Mouse (Mus musculus) c-Kit-negative CD71-positive TER-119-positive erythroid progenitor cells, embryonic 14.5 days (primary cell): ENCODE measurements around the gene Slc4a1ap.
"Not testable (repeated sequence)": the region's sequence is repeated elsewhere in the genome, so short reads cannot be mapped to it uniquely, and the experiment has no call there.

ENCODE experiments used
- DNase-seq: peaks from one replicate; pipeline ENCODE4 v3.0.0-alpha.2; 2013; ENCODE audit warnings: low read depth, low spot score

Gene Slc4a1ap

DNA sequence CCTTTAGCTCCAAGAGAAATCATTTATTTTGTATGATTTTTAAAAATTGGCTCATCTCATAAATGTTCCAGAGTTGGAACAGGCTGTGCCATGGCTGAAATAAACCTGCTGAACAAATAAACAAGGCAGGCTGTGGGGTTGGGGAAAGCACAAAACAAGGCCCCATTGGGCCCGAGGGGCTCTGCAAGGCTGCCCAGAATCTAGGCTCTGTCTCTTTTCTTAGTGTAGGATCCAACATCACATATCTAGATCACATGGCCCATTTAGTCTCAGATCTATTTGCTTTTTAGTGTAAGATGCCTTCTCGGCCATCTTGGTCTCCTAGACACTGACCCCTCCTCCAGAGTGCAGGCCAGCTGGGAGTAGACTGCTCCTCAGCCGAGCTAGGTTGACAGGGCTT, 39.7 kb downstream of the Slc4a1ap start:
- DNase-seq: no peak

DNA sequence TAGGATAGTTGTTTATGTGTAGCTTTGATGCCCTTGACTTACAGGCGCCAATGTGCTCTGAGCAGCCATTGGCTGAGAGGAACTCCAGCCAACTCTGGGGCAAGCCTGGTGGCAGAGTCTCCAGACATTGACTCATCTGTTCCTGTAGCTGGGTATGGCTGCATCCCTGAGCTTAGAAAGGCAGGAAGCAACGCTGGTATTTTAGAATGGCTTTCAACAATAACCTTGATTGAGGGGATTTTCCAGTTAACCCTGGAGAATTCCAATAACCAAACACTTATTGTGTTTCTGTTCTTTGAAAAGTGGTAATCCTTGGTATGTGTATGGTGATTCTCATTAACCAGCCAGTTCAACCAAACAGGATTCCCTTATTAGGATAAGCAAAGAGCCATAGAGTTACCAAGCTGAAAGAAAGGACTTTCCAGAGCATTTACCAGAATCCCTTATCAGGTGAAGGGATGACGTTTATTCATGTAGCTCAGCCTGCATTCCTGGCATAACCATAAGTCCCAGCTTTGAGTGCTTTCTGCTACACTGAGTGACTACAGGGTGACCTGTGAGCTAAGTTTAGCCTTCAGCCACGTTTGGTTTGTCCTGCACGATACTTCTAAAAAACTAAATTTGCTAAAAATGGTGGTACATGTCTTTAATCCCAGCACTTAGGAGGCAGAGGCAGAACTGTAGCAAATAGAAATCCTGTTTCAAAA, 41.3 kb downstream of the Slc4a1ap start:
- DNase-seq: no peak

DNA sequence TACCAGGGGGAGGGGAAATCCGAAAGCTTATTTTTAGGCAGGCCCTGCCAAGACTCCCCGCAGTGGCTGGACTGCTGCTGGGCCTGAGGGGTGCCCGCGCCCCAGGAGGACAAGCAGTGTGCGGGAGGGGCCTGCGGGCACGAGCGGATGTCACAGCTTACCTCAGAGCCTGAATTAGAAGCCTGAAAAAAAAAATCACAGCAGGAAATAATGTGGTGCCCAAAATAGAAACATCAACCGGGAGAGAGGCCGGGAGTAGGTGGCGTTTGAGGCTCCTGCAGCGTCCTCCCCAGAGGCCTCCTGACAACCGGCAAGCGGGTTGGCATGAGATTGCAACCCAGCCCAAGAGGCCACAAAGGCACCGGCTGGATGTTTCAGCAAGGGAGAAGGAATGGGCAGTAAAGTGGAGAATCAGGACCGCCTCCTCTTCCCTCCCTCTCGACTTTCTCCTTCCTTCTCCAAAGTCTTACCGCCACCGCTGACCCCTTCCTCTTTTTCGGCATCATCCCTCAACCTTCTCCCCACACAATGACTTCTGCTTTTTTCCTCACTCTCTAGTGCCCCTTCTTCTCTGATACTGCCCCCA, 44.3 kb downstream of the Slc4a1ap start:
- DNase-seq: no peak

DNA sequence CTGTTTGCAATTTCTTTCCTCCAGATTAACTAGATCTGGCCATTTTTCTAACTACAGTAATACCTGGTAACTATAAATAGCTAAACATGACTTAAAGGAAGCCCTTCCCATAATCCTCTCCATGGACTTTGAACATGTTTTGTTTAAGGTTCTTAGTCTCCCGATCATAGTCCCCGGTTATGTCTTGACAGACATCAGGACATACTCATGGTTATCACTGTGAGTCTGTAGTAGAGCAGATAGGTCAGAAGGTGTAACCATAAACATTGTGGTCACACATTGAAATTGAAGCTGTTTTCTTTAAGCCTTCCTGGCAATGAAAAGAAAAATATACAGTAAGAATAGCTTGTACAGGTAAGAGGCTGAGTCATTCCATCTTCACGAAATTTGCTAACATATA, 46.9 kb downstream of the Slc4a1ap start:
- DNase-seq: no peak

DNA sequence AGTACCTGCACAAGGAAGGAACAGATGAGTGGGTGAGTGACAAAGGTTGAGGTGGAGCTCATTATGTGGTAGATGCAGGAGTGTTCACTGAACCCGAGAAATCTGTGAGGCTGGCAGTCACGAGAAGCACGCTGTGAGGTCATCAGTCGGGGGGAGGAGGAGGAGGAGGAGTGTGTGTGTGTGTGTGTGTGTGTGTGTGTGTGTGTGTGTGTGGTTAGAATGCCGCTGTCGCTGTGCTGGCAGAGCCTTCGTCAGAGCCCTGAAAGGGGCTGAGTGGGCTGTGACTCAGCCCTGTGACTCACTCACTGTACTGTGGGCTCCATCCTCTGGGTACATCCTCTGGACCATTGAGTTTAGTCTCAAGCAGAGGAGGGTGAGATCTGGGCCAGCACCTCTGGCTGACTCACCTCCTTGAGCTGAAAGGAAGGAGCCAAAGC, 49.8 kb downstream of the Slc4a1ap start:
- DNase-seq: no peak

DNA sequence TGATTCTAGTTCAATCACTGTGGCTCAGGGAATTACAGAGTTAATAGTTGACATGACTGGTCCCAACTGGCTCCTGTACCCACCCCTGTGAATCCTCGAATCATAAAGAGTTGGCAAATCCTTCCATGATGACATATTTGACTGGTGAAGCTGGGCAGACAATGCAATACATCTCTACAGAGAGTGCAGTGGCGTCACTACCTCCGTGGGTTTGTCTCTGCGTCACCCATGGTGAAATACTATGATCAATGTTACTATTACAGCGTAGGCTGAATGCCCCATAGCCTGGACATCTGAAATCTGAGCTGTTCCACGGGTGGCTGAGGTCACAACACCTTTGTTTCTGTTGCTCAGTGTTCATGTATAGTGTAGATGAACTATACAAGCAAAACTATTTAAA, 54.5 kb downstream of the Slc4a1ap start:
- DNase-seq: no peak

DNA sequence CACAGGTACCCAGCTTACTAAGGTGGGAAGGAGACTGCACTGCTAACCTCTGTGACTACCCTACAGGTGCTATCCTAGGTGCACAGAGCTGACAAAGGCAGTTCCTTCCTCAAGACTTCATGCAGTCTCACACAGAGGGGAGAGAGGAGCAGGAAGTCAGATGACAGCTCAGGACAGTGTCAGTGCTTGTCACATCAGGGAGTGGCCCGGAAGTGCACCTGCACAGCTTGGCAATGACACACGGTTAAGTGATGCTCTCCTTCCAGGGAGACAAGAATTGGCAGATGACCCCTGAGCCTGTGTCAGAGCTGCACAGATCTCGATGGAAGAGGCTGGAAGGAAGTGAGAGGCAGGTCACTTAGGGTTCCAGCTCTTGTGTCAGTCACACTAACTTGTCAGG, 55.1 kb downstream of the Slc4a1ap start:
- DNase-seq: no peak

DNA sequence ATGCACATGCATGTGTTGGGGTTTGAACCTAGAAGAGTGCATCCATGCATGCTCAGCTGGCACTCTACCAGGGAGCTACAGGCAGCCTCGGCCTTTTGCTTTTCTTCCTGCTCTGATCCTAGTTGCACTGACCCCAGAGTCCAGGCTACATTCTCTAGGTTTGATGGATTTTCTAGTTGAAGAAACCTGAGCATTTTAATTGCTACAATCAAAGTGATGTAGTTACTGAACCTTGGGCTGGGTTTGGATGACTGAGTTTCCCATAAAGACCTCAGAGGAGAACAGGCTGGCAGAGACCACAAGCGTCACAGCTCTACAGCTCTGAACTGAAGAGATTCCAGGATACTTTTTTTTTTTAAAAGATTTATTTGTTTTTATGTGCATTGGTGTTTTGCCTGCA, 56.5 kb downstream of the Slc4a1ap start:
- no peak for DNase-seq

DNA sequence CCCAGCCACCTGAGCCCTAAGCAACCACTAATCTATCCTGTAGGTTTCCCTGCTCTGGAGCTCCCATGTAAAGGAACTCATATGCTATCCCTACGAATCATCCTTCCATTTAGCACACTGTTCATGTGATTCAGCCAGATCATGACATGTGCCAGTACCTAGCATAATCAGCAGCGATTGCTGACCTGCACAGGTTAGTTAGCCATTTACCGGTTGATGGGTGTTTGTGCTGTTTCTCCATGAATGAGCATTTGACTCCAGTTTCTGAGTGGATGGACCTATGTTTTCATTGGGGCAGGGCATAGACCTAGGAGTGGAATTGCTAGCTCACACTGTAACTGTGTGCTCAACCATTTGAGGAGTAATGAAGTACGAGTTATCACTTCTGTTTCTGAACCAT, 58.7 kb downstream of the Slc4a1ap start:
- no peak for DNase-seq

DNA sequence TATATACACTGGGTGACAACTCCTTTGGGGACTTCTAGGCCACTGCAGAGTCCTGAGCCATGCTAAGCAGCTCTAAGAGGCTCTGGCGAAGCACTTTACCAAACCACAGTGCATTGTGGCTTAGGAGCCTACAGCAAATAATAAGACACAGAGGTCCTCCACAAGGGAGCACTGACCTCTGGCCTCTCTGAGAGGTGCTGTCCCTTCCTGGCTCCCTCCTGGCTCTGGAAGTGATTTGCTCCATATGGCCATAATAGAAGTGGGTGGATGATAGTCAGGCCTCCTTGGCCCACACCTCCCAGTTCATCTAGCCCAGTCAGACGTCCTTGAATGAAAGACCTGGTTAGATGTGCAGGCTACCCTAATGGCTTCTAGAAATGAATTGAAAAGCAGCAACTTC, 61.2 kb downstream of the Slc4a1ap start:
- no peak for DNase-seq

DNA sequence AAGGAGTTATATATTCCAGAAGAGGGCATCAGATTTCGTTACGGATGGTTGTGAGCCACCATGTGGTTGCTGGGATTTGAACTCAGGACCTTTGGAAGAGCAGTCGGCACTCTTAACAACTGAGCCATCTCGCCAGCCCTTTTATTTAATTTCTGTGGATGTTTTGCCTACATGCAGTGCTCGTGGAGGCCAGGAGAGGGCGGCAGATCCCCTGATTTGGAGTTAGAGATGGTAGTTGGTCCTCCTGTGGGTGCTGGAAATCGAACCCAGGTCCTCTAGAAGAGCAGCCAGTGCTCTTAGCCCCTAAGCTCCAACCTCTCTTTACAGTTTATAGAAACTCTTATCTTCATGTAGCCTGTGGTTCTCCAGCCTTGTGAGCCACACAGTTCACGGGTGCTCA, 61.9 kb downstream of the Slc4a1ap start:
- DNase-seq: not testable (repeated sequence)

DNA sequence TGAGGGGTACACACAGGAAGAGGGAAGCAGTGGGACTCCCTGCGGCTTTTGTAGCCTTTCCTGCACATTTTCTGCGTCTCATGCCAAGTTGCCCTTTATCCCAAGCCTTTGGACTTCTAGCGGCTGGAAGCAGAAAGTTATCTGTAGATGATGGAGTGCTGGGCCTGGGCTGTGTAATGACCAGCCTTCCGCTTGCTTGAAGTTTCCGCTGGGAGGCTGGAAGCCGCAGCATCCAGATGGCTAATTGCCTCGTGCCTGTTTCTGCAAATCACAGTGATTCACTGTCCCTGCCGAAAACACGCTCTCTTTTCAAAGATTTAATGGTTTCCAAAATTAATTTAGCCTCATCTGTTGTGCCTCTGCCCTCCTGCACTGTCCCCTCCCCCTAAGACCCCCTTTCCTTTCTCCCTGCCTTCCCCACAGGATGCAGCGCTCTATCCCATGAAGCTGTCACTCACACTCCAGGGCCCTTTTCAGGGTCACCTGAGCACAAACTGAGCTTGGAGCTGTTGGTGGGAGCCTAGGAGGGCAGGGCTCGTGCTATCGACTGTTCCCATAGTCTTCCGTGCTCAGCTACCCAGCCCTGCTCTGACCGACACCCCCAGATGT, 63.0 kb downstream of the Slc4a1ap start:
- no peak for DNase-seq

DNA sequence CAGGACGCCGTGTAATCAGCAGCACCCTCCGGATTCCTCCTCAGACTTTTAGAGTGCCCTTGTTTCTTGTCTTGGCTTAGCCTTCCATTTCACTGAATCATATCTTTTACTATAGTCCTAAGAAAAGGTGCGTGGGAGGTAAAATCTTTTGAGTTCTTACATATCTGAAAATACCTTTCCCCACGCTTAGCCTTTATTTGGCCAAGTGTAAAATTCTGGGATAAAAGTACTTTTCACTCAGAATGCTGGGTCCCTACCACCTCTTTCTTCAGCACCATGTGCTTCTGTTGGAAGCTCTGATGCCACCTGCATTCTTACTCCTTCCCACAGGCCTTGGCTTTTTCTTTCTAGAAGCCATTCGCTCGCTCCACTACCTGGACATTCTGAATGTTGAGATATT, 64.3 kb downstream of the Slc4a1ap start:
- DNase-seq: no peak

DNA sequence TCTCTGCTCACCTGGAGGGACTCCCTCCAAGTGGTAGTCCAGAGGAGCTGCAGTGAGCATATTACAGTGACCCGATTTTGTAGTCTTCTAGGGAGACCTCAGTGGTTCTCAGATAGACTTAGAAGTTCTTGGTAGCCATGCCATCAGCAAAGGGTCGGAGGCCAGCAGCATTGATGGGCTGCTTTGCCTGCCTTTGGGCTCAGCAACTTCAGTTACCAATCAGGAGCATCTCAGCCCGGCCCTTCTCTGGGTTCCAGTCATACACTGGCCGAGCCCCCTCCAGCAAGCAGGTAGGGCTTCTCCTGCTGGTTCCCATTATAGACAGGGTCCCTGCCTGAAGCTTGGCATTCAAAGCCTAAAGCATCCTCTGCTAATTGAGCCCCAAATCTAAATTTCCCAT, 69.1 kb downstream of the Slc4a1ap start:
- no peak for DNase-seq

DNA sequence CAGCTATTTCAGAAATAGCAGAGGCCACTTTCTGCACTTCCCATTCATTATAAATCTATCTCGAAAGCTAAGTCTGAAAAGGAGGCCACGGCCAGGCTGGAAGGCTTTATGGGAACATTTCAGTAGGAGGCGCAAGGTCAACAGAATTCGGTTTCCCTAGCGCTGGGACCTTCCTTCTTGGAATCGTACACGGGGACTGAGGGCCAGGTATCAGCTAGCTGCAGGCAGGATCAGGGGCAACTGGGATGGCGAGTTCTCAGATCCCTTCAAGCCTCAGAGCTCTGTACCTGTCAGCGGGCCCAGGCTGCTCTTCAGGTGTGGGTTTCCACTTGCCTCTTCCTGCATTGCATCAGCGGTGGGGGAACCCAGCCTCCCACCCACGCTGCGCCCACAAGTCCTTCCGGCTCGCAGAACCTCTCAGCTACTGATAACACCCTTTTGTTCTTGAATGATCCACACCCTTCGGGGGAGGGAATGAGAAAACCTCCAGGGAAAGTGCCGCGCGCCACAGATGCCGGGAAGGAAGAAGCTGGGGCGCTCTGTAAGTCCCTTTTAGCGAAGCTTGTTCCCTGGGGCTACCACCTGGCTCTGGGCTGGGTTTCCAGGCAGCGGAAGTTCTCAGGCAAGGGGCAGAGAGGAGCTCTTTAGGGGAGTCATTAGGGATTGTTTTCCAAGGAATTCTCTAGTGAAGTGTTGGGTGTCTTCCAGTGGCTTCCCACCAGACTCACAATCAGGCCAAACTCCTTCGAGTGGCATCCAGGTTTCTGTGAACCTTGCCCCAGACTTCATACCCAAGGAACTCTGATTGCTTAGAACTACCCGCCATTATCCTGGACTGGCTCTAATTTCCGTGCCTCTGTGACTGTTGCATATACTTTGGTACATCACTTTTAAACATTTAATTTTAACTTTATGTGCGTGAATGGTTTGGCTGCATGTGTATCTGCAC, 70.0 kb downstream of the Slc4a1ap start, which contains the start of gene Mrpl33:
Gene Mrpl33, plus strand, starts transcription at position 455 of the 949 bp plus-strand sequence.
- no peak for DNase-seq

DNA sequence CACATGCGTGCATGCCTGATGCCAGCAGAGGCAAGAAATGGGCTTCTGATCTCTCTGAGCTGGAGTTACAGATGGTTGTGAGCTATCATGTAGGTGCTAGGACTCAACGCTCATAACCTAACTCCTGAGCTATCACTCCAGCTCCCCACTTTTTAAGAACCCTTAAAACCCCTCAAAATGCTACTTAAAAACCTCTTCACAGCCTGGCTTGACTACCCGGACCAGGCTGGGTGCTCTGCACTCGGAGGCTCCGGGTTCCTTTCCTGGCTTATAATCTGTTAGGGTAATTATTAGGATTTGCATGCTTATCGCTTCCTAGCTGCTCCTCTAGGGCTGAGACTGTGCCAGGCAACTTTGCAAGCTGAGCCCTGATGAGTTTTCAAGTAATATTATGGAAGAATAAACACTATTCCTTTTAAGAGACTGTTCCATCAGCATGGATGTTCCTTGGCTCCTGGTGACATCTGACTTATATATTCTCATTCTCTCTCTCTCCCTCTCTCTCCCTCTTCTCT, 70.7 kb downstream of the Slc4a1ap start:
- no peak for DNase-seq

DNA sequence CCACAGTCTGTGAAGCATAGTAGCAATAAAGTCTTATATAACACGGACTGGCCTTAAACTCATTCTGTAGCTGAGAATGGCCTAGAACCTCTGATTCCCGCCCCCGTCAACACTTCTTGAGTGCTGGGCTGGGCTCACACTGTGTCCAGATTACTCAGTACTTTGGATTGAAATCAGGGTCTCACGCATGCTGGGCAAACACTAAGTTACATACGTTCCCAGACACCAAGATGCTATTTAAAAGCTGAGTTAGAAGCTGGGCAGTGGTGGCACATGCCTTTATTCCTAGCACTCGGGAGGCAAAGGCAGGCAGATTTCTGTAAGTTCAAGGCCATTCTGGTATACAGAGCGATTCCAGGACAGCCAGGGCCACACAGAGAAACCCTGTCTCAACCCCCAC, 71.3 kb downstream of the Slc4a1ap start:
- no peak for DNase-seq

DNA sequence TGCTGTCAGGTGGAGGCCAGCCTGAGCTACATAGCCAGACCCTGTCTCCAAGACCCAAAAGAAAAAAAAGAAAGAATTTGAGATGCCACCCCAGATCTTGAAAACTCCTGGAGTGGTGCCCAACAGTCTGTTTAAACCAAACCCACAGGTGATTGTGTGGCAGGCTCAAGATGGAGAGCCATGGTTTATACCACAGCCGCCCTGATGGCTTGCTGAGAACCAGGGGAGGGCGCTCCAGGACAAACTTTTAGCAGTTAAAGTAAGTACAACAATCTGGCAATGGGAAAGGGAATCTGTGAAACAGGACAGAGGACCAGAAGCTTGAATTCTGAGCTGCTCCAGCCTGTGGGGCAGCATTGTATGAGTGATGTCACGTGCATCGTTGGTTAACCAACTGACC, 71.8 kb downstream of the Slc4a1ap start:
- no peak for DNase-seq

DNA sequence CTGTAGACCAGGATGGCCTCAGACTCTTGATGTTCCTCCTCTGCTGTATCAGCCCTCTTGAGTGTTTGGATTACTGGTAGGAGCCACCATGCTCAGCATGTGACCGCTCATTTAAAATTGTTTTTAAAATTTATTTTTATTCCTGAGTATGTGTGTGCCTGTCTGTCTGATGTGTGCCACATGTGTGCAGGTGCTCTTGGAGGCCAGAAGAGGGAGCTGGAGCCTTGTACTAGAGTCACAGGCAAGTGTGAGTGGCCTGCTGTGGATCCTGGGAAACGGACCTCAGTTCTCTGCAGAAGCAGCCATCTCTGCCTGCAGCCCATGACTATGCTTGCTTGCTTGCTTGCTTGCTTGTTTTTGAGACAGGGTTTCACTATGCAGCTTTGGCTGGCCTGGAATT, 72.4 kb downstream of the Slc4a1ap start:
- no peak for DNase-seq

DNA sequence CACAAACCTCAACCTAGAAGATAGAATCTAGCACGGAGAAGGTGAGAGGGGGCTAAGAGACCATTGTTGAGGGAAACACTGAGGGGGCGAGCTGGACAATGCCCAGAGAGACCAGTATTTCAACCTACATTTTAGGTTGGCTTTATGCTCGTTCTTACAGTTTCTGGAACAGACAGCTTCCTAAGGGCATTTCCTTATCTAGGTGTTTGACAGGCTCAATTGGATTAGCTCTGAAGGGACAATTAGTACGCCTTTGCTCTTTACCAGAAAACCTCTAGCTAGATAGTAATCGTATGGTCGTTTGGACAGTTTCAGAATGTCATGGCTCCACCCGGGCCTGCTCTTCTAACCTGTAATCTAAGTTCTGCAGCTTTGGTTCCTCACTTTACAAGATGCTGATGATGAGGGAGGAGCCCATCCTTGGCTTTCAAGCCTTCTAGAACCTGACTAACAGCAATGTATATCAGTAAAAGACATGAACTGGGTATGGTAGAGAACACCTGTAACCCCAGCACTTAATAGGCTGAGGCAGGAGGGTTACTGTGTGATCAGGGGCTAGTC, 74.4 kb downstream of the Slc4a1ap start:
- no peak for DNase-seq

DNA sequence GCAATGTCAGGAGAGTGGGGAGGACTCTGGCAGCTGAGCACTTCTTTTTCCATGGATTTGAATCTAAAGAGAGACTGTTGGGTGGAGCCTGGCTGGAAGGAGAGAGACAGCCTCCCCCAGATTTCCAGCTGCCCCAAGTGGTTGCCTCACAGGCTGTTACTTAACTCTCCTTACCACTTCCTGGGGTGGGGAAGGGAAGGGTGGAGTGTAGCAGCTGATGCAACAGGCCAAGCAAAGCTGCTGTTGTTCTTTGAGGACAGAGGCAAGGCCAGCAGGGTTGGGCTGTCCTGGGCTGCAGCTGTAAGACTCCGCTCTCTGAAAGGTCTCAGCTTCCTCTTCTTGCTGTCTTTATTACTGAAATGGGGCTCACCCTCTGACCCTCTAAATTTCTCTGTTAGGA, 75.6 kb downstream of the Slc4a1ap start:
- DNase-seq: no peak

DNA sequence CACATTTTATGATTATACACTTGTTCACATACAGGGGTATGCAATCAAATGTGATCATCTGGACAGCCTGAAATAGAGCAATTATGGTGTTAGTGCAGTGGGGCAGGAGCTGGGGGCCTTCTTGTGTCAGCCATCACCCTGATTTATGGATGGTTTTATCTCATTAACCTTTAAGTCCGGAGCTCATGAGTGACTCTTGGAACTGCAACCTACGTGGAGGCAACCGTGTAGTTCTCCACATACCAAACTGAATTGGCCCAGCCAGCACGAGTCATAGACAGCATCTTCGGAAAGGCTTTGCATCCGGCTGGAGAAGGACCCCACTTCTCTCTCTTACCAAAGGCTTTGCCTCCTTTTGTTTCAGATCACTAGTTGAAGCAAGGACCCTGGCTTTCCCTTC, 77.0 kb downstream of the Slc4a1ap start:
- DNase-seq: no peak
